Mouse (Mus musculus) lung, embryonic 14.5 days (tissue): Measurements from ENCODE around the gene Ank3. TPM values are rescaled to one million over a fixed set of nuclear protein-coding genes. Genes with fewer than 3 reads are reported as not detected.

Experiments used
- ATAC-seq: fragments of 200-750 bp; cut with Nextera tagmentation; 2 replicates; pipeline ENCODE4 v1.8.0; 2017; ENCODE audit warnings: mild to moderate bottlenecking, moderate TSS enrichment, moderate library complexity; ENCODE audit not compliant: insufficient read depth
- DNase-seq: peaks from one replicate; pipeline ENCODE4 v3.0.0-alpha.2; 2015
- H3K27ac ChIP-seq: fragments of 300-500 bp; sonication (generic); 2 replicates; pipeline ENCODE4 v1.5.1; 2014; ENCODE audit warnings: low read depth, mild to moderate bottlenecking, moderate library complexity
- H3K27me3 ChIP-seq: fragments of 300-500 bp; sonication (generic); 2 replicates; pipeline ENCODE4 v1.6.1; 2014; ENCODE audit warnings: low read length, control low read depth; ENCODE audit not compliant: insufficient read depth
- H3K36me3 ChIP-seq: fragments of 300-500 bp; sonication (generic); 2 replicates; pipeline ENCODE4 v1.6.1; 2014; ENCODE audit warnings: control low read depth; ENCODE audit not compliant: insufficient read depth
- H3K4me1 ChIP-seq: fragments of 300-500 bp; sonication (generic); 2 replicates; pipeline ENCODE4 v1.6.1; 2014; ENCODE audit warnings: antibody characterized with exemption, control low read depth; ENCODE audit not compliant: insufficient read depth
- H3K4me2 ChIP-seq: fragments of 300-500 bp; sonication (generic); 2 replicates; pipeline ENCODE4 v1.6.1; 2014; ENCODE audit warnings: mild to moderate bottlenecking
- H3K4me3 ChIP-seq: fragments of 300-500 bp; sonication (generic); 2 replicates; pipeline ENCODE4 v1.5.1; 2014; ENCODE audit warnings: low read depth, low read length
- H3K9ac ChIP-seq: fragments of 300-500 bp; sonication (generic); 2 replicates; pipeline ENCODE4 v1.6.1; 2014
- H3K9me3 ChIP-seq: fragments of 300-500 bp; sonication (generic); 2 replicates; pipeline ENCODE4 v1.6.1; 2016; ENCODE audit warnings: low read depth, low read length, control low read depth
- CTCF ChIP-seq: IDR thresholded peaks from 2 replicates; pipeline ENCODE4 v1.5.1; 2016; ENCODE audit warnings: antibody characterized with exemption, low read depth
- WGBS: fragments of 180-500 bp; shearing (Covaris S2); extraction: QIAGEN DNeasy Blood & Tissue Kit; methylation state at CpG from one replicate; pipeline ENCODE4 v1.1.7; 2014; 5-methylcytosine and 5-hydroxymethylcytosine counted together
- polyA plus RNA-seq: library from polyadenylated mRNA; unstranded; fragments of >200 nt; fragmentation: Nextera tagmentation; extraction: Ambion mirVana; gene quantifications from 2 replicates; pipeline ENCODE4 v1.2.1, GENCODE M21; 2014

The Ank3 gene
- polyA plus RNA-seq, 1 experiment from 2014 or later: 16.2 TPM

DNA sequence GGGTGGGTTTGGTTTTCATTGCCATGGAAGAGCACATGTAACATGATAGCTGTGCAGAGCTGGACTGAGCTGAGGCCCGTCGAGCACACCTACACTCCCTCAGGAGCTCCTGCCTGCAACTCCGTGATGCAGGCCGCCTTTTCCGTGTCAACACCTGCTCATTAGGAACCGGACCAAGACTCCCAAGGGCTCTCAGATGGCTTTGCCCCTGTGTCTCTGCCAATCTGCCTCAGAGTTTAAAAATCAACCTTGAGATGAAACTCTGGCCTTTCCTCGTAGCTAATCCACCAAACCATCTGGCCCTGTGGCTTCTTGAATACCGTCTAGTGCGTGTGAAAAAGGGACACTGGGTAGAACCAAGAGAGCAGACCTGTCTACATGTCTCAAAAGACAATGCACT is 297.4 kb downstream of the Ank3 start:
- DNase-seq: no peak

DNA sequence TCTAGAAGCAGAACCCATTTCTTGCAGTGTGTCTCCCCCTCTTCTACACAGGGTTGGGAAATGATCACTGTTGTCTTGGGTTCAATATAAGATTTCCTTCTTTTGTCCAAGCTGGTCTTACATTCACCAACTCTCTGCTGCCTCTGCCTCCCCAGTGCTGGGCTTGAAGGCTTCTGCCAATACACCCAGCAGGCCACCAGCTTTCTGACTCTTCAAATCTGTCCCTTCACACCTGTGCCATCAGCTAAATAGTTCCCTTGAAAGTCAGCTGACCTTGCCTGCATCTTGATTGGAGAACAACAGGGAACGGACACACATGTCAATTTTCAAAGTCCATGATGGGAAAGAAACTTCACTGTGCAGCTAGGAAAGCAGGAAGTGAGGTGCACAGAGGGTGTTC is 300.1 kb downstream of the Ank3 start:
- H3K27ac ChIP-seq: no peak overlapping the region
- no peak for TF ChIP-seq CTCF
- H3K9ac ChIP-seq: no peak overlapping the region
- H3K4me3 ChIP-seq: no peak overlapping the region
- DNase-seq (no peak), ATAC-seq (no peak)
- no peaks in the 10 kb centered on the region for H3K36me3 ChIP-seq
- H3K4me2 ChIP-seq: no peak overlapping the region
- 58% methylated on average over 1 of the region's 1 CpGs for WGBS
- no peaks in the 10 kb centered on the region for H3K27me3 ChIP-seq
- no peaks in the 10 kb centered on the region for H3K9me3 ChIP-seq
- no peaks in the 10 kb centered on the region for H3K4me1 ChIP-seq

More for the DNA sequence above, 297.4 kb downstream of the Ank3 start:
- Histone ChIP-seq H3K4me3 (no peak overlapping the region), H3K4me2 (no peak overlapping the region), H3K4me1 (no peaks in the 10 kb centered on the region), H3K36me3 (no peaks in the 10 kb centered on the region), H3K9ac (no peak overlapping the region), H3K27ac (no peak overlapping the region), H3K27me3 (no peaks in the 10 kb centered on the region), H3K9me3 (no peaks in the 10 kb centered on the region)
- 63% methylated on average over 9 of the region's 9 CpGs for whole genome bisulfite sequencing
- no peak for TF ChIP-seq CTCF
- no peak for ATAC-seq

DNA sequence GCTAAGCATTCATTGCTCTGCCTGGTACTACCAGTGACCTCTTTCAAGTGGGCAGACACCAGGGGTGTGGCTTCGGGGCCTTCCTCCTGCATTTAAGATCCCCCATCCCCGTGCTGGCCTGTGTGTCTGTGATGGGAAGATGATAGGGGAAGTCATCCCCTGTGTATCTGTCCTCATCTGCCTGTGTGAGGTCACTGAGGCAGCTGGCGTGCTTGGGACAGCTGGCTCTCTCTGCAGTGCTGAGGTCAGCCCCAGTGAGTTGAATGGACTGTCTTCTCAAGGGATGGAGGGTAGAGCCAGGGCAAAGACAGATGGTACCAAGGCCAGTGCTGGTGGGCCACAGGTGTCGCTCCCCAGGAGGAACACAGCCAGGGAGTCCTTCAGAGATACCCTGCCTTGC is 302.7 kb downstream of the Ank3 start:
- no peaks in the 10 kb centered on the region for H3K36me3 ChIP-seq
- no peak for TF ChIP-seq CTCF
- H3K27ac ChIP-seq: no peak overlapping the region
- no peaks in the 10 kb centered on the region for H3K9me3 ChIP-seq
- 35% methylated on average over 4 of the region's 4 CpGs for WGBS
- no peak for DNase-seq
- no peaks in the 10 kb centered on the region for H3K27me3 ChIP-seq
- H3K4me3 ChIP-seq: no peak overlapping the region
- H3K4me2 ChIP-seq: no peak overlapping the region
- no peak overlapping the region for H3K9ac ChIP-seq
- H3K4me1 ChIP-seq: no peaks in the 10 kb centered on the region
- no peak for ATAC-seq

DNA sequence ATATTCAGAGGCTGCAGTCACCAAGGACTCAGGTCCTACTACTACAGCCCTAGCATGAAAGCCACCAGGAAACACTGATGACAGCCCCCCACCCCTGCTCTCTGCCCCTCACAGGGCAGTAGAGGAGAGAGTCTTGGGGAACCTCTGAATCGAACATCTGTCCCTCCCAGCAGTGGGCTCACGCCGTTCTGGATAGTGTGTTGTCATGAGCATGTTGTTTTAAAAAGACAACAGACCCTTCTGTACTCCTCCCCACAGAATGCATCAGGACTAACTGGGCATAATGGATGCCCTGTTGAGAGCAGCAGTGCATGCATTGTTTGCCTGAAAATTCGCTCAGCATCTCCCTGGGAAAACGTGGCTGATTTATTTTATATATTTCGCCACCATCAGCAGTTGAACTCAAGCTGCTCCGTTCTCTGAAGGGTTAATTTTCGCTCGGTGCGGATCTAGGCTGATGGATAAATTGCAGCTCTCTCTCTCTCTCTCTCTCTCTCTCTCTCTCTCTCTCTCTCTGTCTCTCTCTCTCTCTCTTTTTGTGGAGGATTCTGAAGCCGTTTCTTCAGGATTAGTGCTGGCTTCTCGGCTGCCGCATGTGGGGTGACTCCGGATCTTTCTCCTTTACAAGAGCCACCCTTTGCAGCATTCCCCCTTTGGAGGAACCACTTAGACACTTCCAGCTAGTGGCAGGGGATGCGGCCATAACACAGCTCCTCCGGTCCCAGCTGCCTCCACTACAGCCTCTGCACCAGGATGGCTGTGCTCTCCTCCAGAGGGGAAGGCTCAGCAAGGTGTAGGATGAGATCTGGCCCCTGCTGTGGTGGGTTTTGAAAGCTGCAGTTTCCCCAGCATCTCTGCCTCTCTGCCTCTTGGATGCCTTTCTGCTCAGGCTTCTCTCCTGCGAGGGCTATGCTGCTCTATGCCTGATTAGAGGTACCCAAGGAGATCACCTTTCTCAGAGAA is 307.5 kb downstream of the Ank3 start:
- peak overlapping the region; percentile 18; the same call in 1 of the 2 replicates for H3K9ac ChIP-seq

DNA sequence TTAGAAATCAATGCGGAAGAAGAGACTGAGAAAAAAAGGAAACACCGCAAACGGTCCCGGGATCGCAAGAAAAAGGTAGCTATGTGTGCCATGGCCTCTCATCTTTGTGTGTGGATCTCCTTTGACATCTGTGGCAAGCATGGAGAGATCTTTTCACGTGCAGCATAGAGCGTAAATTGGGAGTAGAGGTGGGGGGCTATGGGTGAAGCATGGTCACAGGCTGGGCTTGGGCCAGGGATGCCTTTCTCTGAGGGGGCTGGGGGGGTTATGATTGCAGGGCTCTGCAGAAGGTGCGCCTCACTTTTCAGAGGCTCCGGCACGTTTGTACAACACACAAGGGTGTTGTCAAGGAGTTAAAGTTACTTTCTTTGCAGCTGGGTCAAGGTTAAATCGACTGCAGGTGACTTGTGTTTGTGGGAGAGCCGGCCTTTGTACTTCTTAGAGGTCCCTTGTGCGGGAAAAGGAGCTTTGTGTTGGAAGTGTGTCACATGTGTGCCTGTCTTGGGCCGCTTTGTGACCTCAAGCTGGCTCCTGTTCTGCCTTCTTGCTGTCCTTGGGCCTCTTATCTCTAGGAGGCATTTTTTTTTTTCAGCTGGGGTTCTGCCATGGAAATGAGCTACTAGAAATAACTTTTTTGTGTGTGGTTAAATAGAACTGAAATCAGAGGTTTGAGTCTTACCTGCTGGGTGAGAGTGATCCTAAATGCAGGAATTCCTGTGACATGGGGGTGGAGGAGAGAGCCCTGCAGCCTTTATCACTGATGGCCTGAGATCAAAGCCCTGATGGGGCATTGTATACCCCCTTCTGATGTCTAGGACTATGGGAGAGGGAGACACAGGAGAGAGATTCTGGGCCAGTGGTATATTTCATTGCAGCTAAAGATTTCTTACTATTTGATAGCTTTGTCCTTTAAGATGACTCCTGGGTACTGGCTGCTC is 308.5 kb downstream of the Ank3 start:
- no peak overlapping the region for H3K4me3 ChIP-seq
- H3K9me3 ChIP-seq: no peaks in the 10 kb centered on the region
- H3K27ac ChIP-seq: no peak overlapping the region
- ATAC-seq: no peak
- no peak overlapping the region for H3K9ac ChIP-seq
- WGBS: 35% methylated on average over 14 of the region's 14 CpGs
- DNase-seq: no peak
- H3K4me2 ChIP-seq: peak overlapping the region; percentile 1; the same call in 1 of the 2 replicates
- no peaks in the 10 kb centered on the region for H3K27me3 ChIP-seq
- no peaks in the 10 kb centered on the region; the same call in 1 of the 2 replicates for H3K4me1 ChIP-seq
- no peaks in the 10 kb centered on the region for H3K36me3 ChIP-seq
- TF ChIP-seq CTCF: no peak

More for the DNA sequence above, 307.5 kb downstream of the Ank3 start:
- WGBS: 9% methylated on average over 17 of the region's 17 CpGs
- peak overlapping the region; percentile 13 for H3K4me3 ChIP-seq
- peak; percentile 42 for DNase-seq
- no peaks in the 10 kb centered on the region for H3K36me3 ChIP-seq
- H3K4me1 ChIP-seq: no peaks in the 10 kb centered on the region; the same call in 1 of the 2 replicates
- peak; percentile 54; the same call in 1 of the 2 replicates for ATAC-seq
- H3K4me2 ChIP-seq: peak overlapping the region; percentile 54
- H3K27me3 ChIP-seq: no peaks in the 10 kb centered on the region
- H3K27ac ChIP-seq: no peak overlapping the region
- TF ChIP-seq CTCF: no peak
- H3K9me3 ChIP-seq: no peaks in the 10 kb centered on the region

DNA sequence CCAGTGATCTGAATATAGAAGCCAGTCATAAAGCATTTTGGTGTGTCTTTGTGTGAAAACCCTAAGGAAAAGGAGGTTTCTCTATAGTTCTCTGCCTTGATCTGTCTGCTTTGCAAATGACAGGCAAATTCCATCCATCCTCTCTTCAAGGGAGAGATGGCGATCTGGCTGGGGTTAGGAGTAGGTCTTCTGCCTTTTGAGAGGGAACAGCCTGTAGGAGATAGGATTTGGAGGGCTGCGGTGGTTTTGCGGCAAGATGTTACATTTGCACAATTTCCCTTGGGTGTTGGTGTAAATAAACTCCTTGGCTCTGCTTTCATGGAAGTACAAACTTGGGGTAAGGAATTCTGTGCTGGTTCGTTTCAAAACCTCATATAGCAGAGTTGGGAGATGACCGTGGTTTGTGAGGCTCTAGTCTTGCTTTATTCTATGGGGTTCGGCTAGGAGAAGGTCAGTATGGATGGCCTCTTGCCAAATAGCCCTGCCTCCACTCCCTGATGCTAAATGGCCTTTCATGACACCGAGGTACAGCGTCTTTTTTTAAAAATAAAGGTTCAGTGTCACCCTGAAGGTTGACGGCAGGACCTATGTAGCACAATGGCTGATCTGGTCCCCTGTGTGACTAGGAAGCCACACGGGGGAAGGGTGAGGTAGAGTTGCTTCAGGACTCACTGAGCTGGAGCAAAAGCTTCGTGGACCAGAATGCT is 309.4 kb downstream of the Ank3 start:
- no peak for TF ChIP-seq CTCF
- Histone ChIP-seq H3K27me3 (no peaks in the 10 kb centered on the region), H3K9me3 (no peaks in the 10 kb centered on the region), H3K4me2 (no peak overlapping the region), H3K4me3 (no peak overlapping the region), H3K9ac (no peak overlapping the region), H3K27ac (no peak overlapping the region), H3K4me1 (no peaks in the 10 kb centered on the region; the same call in 1 of the 2 replicates), H3K36me3 (no peaks in the 10 kb centered on the region)
- DNase-seq: no peak
- WGBS: 77% methylated on average over 11 of the region's 11 CpGs
- ATAC-seq: no peak
